Mouse (Mus musculus) cortical plate, adult 2 months (tissue): ENCODE data around the gene Tmod2. TPM values are rescaled to one million over a fixed set of nuclear protein-coding genes. Genes with fewer than 3 reads are reported as not detected.
A peak's percentile ranks its signal among the peaks of the same experiment; 100 is the strongest.
"Not testable (repeated sequence)": the region's sequence is repeated elsewhere in the genome, so short reads cannot be mapped to it uniquely, and the experiment has no call there.

Experiments
- H3K27ac ChIP-seq: fragments of 200-500 bp; 2 replicates; pipeline ENCODE4 v1.5.1; 2012; ENCODE audit warnings: low read length, control low read depth, inconsistent platforms; ENCODE audit not compliant: insufficient read depth
- H3K4me1 ChIP-seq: fragments of 200-500 bp; 2 replicates; pipeline ENCODE4 v1.6.1; 2011; ENCODE audit warnings: low read length; ENCODE audit not compliant: control insufficient read depth, insufficient read depth
- H3K4me3 ChIP-seq: fragments of 200-500 bp; 2 replicates; pipeline ENCODE4 v1.5.1; 2011; ENCODE audit warnings: mild to moderate bottlenecking, low read length, control low read depth; ENCODE audit not compliant: insufficient read depth
- CTCF ChIP-seq: fragments of 200-500 bp; IDR thresholded peaks from 2 replicates; pipeline ENCODE4 v1.5.1; 2011; ENCODE audit warnings: mild to moderate bottlenecking, control low read depth, low read length; ENCODE audit not compliant: insufficient read depth; ENCODE audit errors: extremely low read depth
- POLR2A ChIP-seq: fragments of 200-500 bp; IDR thresholded peaks from 2 replicates; pipeline ENCODE4 v1.6.1; 2011; ENCODE audit warnings: mild to moderate bottlenecking, low read length, control low read depth; ENCODE audit not compliant: insufficient read depth; ENCODE audit errors: extremely low read depth
- polyA plus RNA-seq: library from polyadenylated mRNA; depleted of rRNA; stranded (reverse); fragments of >200 nt; gene quantifications from 2 replicates; pipeline ENCODE4 v1.2.3, GENCODE M21; 2012

The Tmod2 gene
- polyA plus RNA-seq, 1 experiment, result 112 TPM

GRCm38 (mm10) chr9:75559512-75560012, 51.6 kb downstream of the Tmod2 start, which contains the start of gene Tmod3:
TSS of gene Tmod3 (minus strand) at chr9:75559657.
- Histone ChIP-seq H3K4me1 (peaks cover 4% of the 10 kb centered on the region; the same call in 1 of the 2 replicates), H3K27ac (no peak within 1 kb of the TSS; the same call in 1 of the 2 replicates), H3K4me3 (peak within 1 kb of the TSS; percentile 56)
- TF ChIP-seq CTCF, result no peak
- peak; percentile 90 for TF ChIP-seq POLR2A

- Histone ChIP-seq H3K4me3 (peak overlapping the region; percentile 56), H3K4me1 (peaks cover 4% of the 10 kb centered on the region; the same call in 1 of the 2 replicates), H3K27ac (no peak overlapping the region; the same call in 1 of the 2 replicates)
- TF ChIP-seq POLR2A (no peak), CTCF (no peak)
Measured at GRCm38 (mm10) chr9:75558812-75559511, 52.2 kb downstream of the Tmod2 start.

DNA sequence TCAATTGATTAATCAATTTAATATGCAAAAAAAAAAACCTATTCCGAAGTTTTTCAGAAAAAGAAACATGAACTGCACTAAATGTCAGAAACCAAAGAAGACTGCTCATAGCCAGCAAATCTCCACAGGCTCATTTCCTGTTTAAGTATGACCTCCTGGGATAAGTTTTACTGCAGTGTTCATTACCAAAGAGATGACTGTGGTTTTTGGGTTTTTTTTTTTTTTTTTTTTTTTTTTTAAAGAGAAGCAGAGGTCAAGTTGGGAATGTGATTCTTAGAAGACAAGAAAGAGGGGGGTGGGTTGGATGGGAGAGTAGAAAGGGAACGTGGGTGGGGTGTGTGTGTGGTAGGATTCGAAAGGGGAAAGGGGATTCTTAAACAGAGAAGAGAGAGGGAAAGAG, 52.8 kb downstream of the Tmod2 start:
- H3K4me3 ChIP-seq, result peak overlapping the region; percentile 56
- TF ChIP-seq CTCF (no peak), POLR2A (no peak)
- no peak overlapping the region for H3K27ac ChIP-seq
- H3K4me1 ChIP-seq, result peaks cover 4% of the 10 kb centered on the region

- H3K27ac ChIP-seq, result no peak overlapping the region
- H3K4me3 ChIP-seq, result no peak overlapping the region
- TF ChIP-seq CTCF, result no peak
- no peak for TF ChIP-seq POLR2A
- H3K4me1 ChIP-seq, result peaks cover 7% of the 10 kb centered on the region
Measured at GRCm38 (mm10) chr9:75553719-75554118, 57.4 kb downstream of the Tmod2 start.

- Histone ChIP-seq H3K27ac (no peak overlapping the region), H3K4me1 (peaks cover 3% of the 10 kb centered on the region), H3K4me3 (no peak overlapping the region)
- TF ChIP-seq CTCF (no peak), POLR2A (no peak)
Measured at GRCm38 (mm10) chr9:75551342-75551741, 59.8 kb downstream of the Tmod2 start.

DNA sequence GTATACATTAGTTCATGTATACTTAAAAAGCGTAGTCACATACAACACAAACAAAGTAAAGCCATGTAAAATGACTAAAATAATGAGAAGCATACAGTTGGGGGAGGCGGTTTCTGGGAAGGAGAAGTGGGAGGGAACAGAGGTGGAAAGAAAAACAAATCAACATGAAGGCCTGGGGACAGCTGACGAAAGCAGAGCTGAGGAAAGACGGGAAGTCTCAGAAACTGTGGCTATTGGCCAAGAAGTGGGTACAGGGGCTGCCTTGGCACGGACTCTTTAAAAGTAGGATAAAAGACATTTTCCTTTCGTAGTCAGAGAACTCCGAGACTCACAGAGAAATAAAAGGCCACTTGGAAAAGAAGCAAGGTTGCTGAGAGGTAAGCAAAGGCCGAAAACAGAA, 62.1 kb downstream of the Tmod2 start:
- no peak overlapping the region for H3K27ac ChIP-seq

GRCm38 (mm10) chr9:75546885-75547553, 64.1 kb downstream of the Tmod2 start:
- Histone ChIP-seq H3K4me3 (no peak overlapping the region), H3K27ac (peak overlapping the region; percentile 57), H3K4me1 (peaks cover 3% of the 10 kb centered on the region)
- TF ChIP-seq POLR2A (no peak), CTCF (no peak)

More for the DNA sequence above, 62.1 kb downstream of the Tmod2 start:
- no peak for TF ChIP-seq POLR2A
- peaks cover 3% of the 10 kb centered on the region for H3K4me1 ChIP-seq
- H3K4me3 ChIP-seq, result no peak overlapping the region

DNA sequence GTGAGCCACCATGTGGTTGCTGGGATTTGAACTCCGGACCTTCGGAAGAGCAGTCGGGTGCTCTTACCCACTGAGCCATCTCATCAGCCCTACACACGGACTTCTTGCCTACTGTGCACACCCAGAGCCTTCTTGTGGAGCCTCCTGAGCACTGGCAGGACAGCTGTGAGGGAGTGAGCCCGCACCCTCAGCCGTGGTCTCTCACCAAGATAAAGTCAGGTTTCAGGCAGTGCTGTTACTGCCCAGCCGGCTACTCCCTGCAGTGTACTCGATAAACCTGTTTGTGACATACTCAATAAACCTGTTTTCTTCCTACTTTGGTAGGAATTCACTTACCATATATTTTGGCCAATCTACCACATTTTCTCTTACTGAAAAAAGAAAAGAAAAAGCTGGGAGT, 65.6 kb downstream of the Tmod2 start:
- no peak overlapping the region for H3K27ac ChIP-seq
- no peak overlapping the region for H3K4me3 ChIP-seq
- H3K4me1 ChIP-seq, result no peaks in the 10 kb centered on the region
- TF ChIP-seq CTCF, result no peak
- TF ChIP-seq POLR2A, result no peak

GRCm38 (mm10) chr9:75541497-75541896, 69.6 kb downstream of the Tmod2 start:
- H3K4me3 ChIP-seq, result no peak overlapping the region
- no peaks in the 10 kb centered on the region for H3K4me1 ChIP-seq
- TF ChIP-seq CTCF (no peak), POLR2A (no peak)
- no peak overlapping the region for H3K27ac ChIP-seq

GRCm38 (mm10) chr9:75536422-75536821, 74.7 kb downstream of the Tmod2 start:
- TF ChIP-seq POLR2A (no peak), CTCF (no peak)
- Histone ChIP-seq H3K27ac (no peak overlapping the region), H3K4me3 (no peak overlapping the region), H3K4me1 (no peaks in the 10 kb centered on the region)

DNA sequence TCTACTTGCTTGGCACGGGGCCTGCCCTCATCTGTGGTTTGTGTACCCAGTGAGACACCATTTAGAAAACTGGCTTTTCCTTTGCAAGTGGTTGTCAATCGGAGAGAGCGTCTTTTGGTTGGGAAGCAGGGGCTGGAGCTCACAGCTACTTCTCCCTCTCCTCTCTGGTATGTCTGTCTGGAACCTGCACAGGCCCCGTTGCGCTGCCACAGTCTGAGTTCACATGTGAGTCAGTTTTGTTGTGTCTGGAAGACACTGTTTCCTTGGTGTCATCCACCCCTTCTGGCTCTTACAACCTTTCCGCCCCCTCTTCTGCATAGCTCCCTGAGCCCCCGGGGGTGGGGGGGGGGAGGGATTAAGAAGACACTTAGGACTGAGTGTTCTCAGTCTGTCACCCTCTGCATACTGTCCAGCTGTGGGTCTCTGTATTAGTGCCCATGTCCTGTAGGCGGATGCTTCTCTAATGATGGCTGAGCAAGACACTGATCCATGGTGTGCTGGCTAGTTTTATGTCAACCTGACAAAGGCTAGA, 76.6 kb downstream of the Tmod2 start:
- H3K27ac ChIP-seq, result no peak overlapping the region
- H3K4me1 ChIP-seq, result no peaks in the 10 kb centered on the region
- H3K4me3 ChIP-seq, result no peak overlapping the region
- no peak for TF ChIP-seq CTCF
- no peak for TF ChIP-seq POLR2A

DNA sequence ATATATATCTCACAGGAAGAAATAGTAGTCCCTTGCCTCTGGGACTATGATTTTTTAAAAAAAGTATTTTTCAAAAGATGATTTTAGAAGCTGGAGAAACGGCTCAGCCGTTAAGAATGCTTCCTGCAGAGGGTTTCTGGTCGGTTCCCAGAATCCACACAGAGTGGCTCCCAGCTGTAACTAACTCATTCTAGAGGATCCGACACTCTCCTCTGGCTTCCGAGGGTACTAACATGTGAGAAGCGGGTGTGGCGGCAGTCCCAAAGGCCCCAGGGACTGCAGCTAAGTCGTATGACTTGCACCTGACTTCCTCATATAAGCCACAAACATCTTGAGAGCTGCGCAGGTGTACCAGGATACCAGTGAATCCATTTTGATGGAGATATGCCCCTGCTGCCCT, 78.1 kb downstream of the Tmod2 start:
- H3K4me1 ChIP-seq, H3K27ac ChIP-seq, H3K4me3 ChIP-seq: not testable (repeated sequence)
